Mouse (Mus musculus) forebrain, embryonic 14.5 days (tissue): ENCODE data around the gene Shb. TPM values are rescaled to one million over a fixed set of nuclear protein-coding genes. Genes with fewer than 3 reads are reported as not detected.

Experiments used
- ATAC-seq: fragments of 200-750 bp; cut with Nextera tagmentation; 2 replicates; pipeline ENCODE4 v1.8.0; 2017; ENCODE audit warnings: mild to moderate bottlenecking, moderate library complexity
- DNase-seq: peaks from one replicate; pipeline ENCODE4 v3.0.0-alpha.2; 2015; ENCODE audit warnings: low spot score
- H3K27ac ChIP-seq: fragments of 300-500 bp; sonication (generic); 2 replicates; pipeline ENCODE4 v1.5.1; 2014; ENCODE audit warnings: low read depth, mild to moderate bottlenecking, control low read depth, low read length, moderate library complexity
- H3K27me3 ChIP-seq: fragments of 300-500 bp; sonication (generic); replicated peaks from 2 replicates; pipeline ENCODE4 v1.6.1; 2014; ENCODE audit warnings: low read length, control low read depth, mixed read lengths; ENCODE audit not compliant: control insufficient read depth, insufficient read depth
- H3K36me3 ChIP-seq: fragments of 300-500 bp; sonication (generic); 2 replicates; pipeline ENCODE4 v1.6.1; 2014; ENCODE audit warnings: low read length, control low read depth; ENCODE audit not compliant: control insufficient read depth, insufficient read depth
- H3K4me1 ChIP-seq: fragments of 300-500 bp; sonication (generic); 2 replicates; pipeline ENCODE4 v1.6.1; 2014; ENCODE audit warnings: antibody characterized with exemption, low read length, control low read depth; ENCODE audit not compliant: control insufficient read depth, insufficient read depth
- H3K4me2 ChIP-seq: fragments of 300-500 bp; sonication (generic); 2 replicates; pipeline ENCODE4 v1.6.1; 2014; ENCODE audit warnings: mild to moderate bottlenecking, control low read depth, low read length
- H3K4me3 ChIP-seq: fragments of 300-500 bp; sonication (generic); 2 replicates; pipeline ENCODE4 v1.5.1; 2014; ENCODE audit warnings: low read depth, low read length, control low read depth
- H3K9ac ChIP-seq: fragments of 300-500 bp; sonication (generic); 2 replicates; pipeline ENCODE4 v1.6.1; 2014; ENCODE audit warnings: mild to moderate bottlenecking, low read length, control low read depth, moderate library complexity
- H3K9me3 ChIP-seq: fragments of 300-500 bp; sonication (generic); replicated peaks from 2 replicates; pipeline ENCODE4 v1.6.1; 2016; ENCODE audit warnings: low read length, control low read depth, mixed read lengths; ENCODE audit not compliant: control insufficient read depth
- WGBS: fragments of 180-500 bp; shearing (Covaris S2); extraction: QIAGEN DNeasy Blood & Tissue Kit; methylation state at CpG from one replicate; pipeline ENCODE4 v1.1.7; 2014; 5-methylcytosine and 5-hydroxymethylcytosine counted together
- polyA plus RNA-seq: library from polyadenylated mRNA; unstranded; fragments of >200 nt; fragmentation: Nextera tagmentation; extraction: Ambion mirVana; gene quantifications from 2 replicates; pipeline ENCODE4 v1.2.1, GENCODE M21; 2014

Shb gene
- polyA plus RNA-seq, 1 experiment from 2014 or later: 14.5 TPM

GRCm38 (mm10) chr4:45422640-45423039, 109.6 kb downstream of the Shb start:
- Histone ChIP-seq H3K27ac (no peak overlapping the region), H3K9ac (no peak overlapping the region), H3K4me2 (no peak overlapping the region), H3K4me3 (no peak overlapping the region), H3K36me3 (peaks cover 10% of the 10 kb centered on the region; the same call in 1 of the 2 replicates), H3K27me3 (no peaks in the 10 kb centered on the region), H3K9me3 (no peaks in the 10 kb centered on the region), H3K4me1 (peaks cover 48% of the 10 kb centered on the region)
- no peak for DNase-seq
- 83% methylated on average over 10 of the region's 10 CpGs for WGBS
- no peak for ATAC-seq

DNA sequence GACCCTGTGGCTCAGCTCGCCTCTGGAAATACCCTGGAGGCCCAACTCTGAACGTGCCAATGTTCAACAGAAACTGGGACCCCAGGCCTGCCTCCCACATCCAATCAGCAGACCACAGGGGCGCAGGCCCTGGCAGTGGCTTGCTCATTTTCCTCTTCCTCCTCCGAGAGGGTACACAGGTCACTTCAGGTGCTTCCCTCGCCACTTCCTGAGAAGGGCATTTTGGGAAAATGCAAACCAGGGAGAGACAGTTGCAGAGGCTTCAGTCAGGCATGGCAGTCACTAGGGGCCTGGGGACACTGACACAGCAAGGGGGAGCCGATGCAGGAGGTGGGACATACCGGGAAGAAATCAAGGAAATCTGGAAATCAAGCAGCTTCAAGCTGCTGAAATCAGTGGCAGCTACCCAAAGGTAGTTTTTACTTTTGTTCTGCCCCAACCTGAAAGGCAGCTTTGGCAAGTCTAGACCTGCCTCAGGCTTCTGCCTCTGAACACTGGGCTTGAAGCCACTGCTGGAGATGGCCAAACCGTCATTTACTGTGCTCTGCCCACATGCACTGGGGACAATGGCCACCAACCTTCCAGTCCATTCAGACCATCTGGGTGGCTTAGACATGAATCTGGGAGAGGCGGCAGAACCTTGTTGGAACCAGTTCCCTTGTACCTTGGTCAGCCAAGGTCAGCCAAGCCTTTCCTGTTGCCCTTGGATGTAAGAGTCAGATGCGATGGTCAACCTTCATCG, 110.6 kb downstream of the Shb start:
- Histone ChIP-seq H3K4me3 (no peak overlapping the region), H3K9me3 (no peaks in the 10 kb centered on the region), H3K9ac (peak overlapping the region; percentile 44), H3K4me2 (no peak overlapping the region), H3K27ac (peak overlapping the region; percentile 76), H3K36me3 (peaks cover 10% of the 10 kb centered on the region; the same call in 1 of the 2 replicates), H3K27me3 (no peaks in the 10 kb centered on the region), H3K4me1 (peaks cover 39% of the 10 kb centered on the region)
- WGBS: 63% methylated on average over 11 of the region's 11 CpGs
- DNase-seq (no peak), ATAC-seq (no peak)

- Histone ChIP-seq H3K4me3 (no peak overlapping the region), H3K36me3 (peaks cover 10% of the 10 kb centered on the region; the same call in 1 of the 2 replicates), H3K4me2 (no peak overlapping the region), H3K4me1 (peaks cover 31% of the 10 kb centered on the region), H3K27ac (peak overlapping the region; percentile 76), H3K9me3 (no peaks in the 10 kb centered on the region), H3K9ac (peak overlapping the region; percentile 26; the same call in 1 of the 2 replicates), H3K27me3 (no peaks in the 10 kb centered on the region)
- DNase-seq (peak; percentile 58), ATAC-seq (no peak)
- 4% methylated on average over 3 of the region's 3 CpGs for WGBS
These were observed 111.5 kb downstream of the Shb start for GRCm38 (mm10) chr4:45420733-45421132.

- no peaks in the 10 kb centered on the region for H3K9me3 ChIP-seq
- no peak overlapping the region for H3K4me2 ChIP-seq
- peaks cover 29% of the 10 kb centered on the region for H3K4me1 ChIP-seq
- H3K9ac ChIP-seq: no peak overlapping the region
- 75% methylated on average over 4 of the region's 4 CpGs for WGBS
- H3K27ac ChIP-seq: no peak overlapping the region
- DNase-seq: no peak
- H3K36me3 ChIP-seq: peaks cover 9% of the 10 kb centered on the region; the same call in 1 of the 2 replicates
- no peak overlapping the region for H3K4me3 ChIP-seq
- no peaks in the 10 kb centered on the region for H3K27me3 ChIP-seq
- ATAC-seq: no peak
These were observed 113.2 kb downstream of the Shb start for GRCm38 (mm10) chr4:45419051-45419450.

- Histone ChIP-seq H3K4me2 (0 out of 2 replicates have a peak overlapping the region, but pooled peaks have one; percentile 3), H3K9ac (no peak overlapping the region), H3K36me3 (0 out of 2 replicates have a peak, but pooled peaks cover 3% of the 10 kb centered on the region), H3K4me1 (peaks cover 23% of the 10 kb centered on the region), H3K4me3 (no peak overlapping the region), H3K27me3 (no peaks in the 10 kb centered on the region), H3K9me3 (no peaks in the 10 kb centered on the region), H3K27ac (no peak overlapping the region)
- WGBS: 23% methylated on average over 10 of the region's 11 CpGs
- DNase-seq (peak; percentile 82), ATAC-seq (peak; percentile 65)
These were observed 113.9 kb downstream of the Shb start for GRCm38 (mm10) chr4:45418229-45418950.

GRCm38 (mm10) chr4:45416314-45416713, 116.0 kb downstream of the Shb start:
- Histone ChIP-seq H3K9me3 (no peaks in the 10 kb centered on the region), H3K9ac (no peak overlapping the region), H3K4me3 (no peak overlapping the region), H3K4me1 (peaks cover 14% of the 10 kb centered on the region), H3K27me3 (no peaks in the 10 kb centered on the region; the same call in 1 of the 2 replicates), H3K27ac (no peak overlapping the region), H3K36me3 (no peaks in the 10 kb centered on the region), H3K4me2 (no peak overlapping the region)
- DNase-seq (no peak), ATAC-seq (no peak)
- 73% methylated on average over 7 of the region's 7 CpGs for WGBS

DNA sequence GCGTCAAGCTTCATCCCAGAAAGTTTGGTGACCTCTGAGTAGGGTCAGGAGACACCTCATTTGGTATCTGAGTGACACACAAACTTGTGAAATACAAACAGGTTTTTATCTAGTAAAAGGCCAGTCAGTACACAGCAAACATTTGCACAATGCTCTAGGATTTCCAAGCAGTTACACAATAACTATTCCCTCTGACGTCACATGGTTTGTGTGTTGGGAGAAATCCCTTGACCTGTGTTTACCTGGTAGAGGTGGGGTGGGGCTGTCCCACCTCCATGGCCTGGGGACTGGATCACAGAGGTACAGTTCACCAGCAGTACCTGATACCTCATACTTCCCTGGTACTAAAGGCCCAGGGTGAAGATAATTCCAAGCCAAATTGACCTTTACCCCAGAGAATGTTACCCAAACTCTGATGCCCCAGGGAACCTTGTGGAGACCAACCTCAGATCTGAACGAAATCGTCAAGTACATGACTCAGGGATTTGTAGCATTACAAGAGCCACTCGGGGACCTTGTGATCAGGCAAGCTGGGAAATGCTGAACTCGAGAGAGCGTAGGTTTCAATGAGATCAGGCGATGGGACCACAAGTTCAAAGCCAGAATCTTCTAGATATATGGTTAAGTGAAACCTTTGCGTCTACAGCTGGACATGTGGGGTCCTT, 118.5 kb downstream of the Shb start:
- Histone ChIP-seq H3K9me3 (no peaks in the 10 kb centered on the region), H3K4me3 (no peak overlapping the region), H3K4me2 (no peak overlapping the region), H3K27me3 (no peaks in the 10 kb centered on the region; the same call in 1 of the 2 replicates), H3K9ac (no peak overlapping the region), H3K36me3 (no peaks in the 10 kb centered on the region), H3K27ac (no peak overlapping the region), H3K4me1 (peaks cover 8% of the 10 kb centered on the region)
- 84% methylated on average over 9 of the region's 9 CpGs for WGBS
- DNase-seq: no peak
- ATAC-seq: no peak

- Histone ChIP-seq H3K4me1 (peaks cover 6% of the 10 kb centered on the region), H3K4me2 (no peak overlapping the region), H3K27ac (no peak overlapping the region), H3K27me3 (no peaks in the 10 kb centered on the region; the same call in 1 of the 2 replicates), H3K36me3 (no peaks in the 10 kb centered on the region), H3K9me3 (no peaks in the 10 kb centered on the region), H3K4me3 (no peak overlapping the region), H3K9ac (no peak overlapping the region)
- ATAC-seq: no peak
- no peak for DNase-seq
- 77% methylated on average over 16 of the region's 16 CpGs for WGBS
These were observed 119.7 kb downstream of the Shb start for GRCm38 (mm10) chr4:45412433-45413192.
